Mouse (Mus musculus) ES-E14 (cell line): ENCODE measurements around the gene Gcnt1. TPM values are rescaled to one million over a fixed set of nuclear protein-coding genes. Genes with fewer than 3 reads are reported as not detected.

Experiments
- DNase-seq: peaks from one replicate; pipeline ENCODE4 v3.0.0-alpha.2; 2013; ENCODE audit warnings: low read depth, low spot score
- H3K27ac ChIP-seq: 2 replicates; pipeline ENCODE4 v1.5.1; 2012; ENCODE audit warnings: low read depth, mild to moderate bottlenecking, low read length, moderate library complexity, mixed read lengths; ENCODE audit not compliant: poor library complexity, insufficient read depth, severe bottlenecking
- H3K36me3 ChIP-seq: 2 replicates; pipeline ENCODE4 v1.6.1; 2012; ENCODE audit warnings: mild to moderate bottlenecking, low read length, moderate library complexity, mixed read lengths; ENCODE audit not compliant: control insufficient read depth, poor library complexity, insufficient read depth, severe bottlenecking
- H3K4me1 ChIP-seq, 2 experiments: fragments of 150-350 bp in 1 of 2; sonication (generic) in 1 of 2; 2 replicates each; pipeline ENCODE4 v1.6.1; 2012; ENCODE audit warnings: low read length in 2 of 2, mild to moderate bottlenecking in 1 of 2, mixed read lengths in 1 of 2; ENCODE audit not compliant: control insufficient read depth in 2 of 2, insufficient read depth in 2 of 2, poor library complexity in 1 of 2
- H3K4me3 ChIP-seq, 2 experiments: fragments of 150-350 bp in 1 of 2; sonication (generic) in 1 of 2; 2 replicates each; pipeline ENCODE4 v1.5.1; 2012; ENCODE audit warnings: low read length in 2 of 2, low read depth in 1 of 2, mild to moderate bottlenecking in 1 of 2, mixed read lengths in 1 of 2; ENCODE audit not compliant: insufficient read depth in 1 of 2, poor library complexity in 1 of 2, severe bottlenecking in 1 of 2
- H3K9ac ChIP-seq: 2 replicates; pipeline ENCODE4 v1.6.1; 2012; ENCODE audit warnings: low read depth, mild to moderate bottlenecking, low read length, mixed read lengths; ENCODE audit not compliant: poor library complexity, insufficient read depth, severe bottlenecking
- H3K9me3 ChIP-seq: fragments of 150-350 bp; sonication (generic); 2 replicates; pipeline ENCODE4 v1.6.1; 2012; ENCODE audit warnings: low read depth, mild to moderate bottlenecking, low read length; ENCODE audit not compliant: control insufficient read depth, insufficient read depth
- CHD2 ChIP-seq: IDR thresholded peaks from 2 replicates; pipeline ENCODE4 v1.6.1; 2014; ENCODE audit warnings: mild to moderate bottlenecking, low read depth, low read length, inconsistent platforms
- HCFC1 ChIP-seq: IDR thresholded peaks from 2 replicates; pipeline ENCODE4 v1.6.1; 2012; ENCODE audit warnings: low read length, inconsistent platforms, borderline replicate concordance; ENCODE audit not compliant: insufficient read depth
- MAFK ChIP-seq: IDR thresholded peaks from 2 replicates; pipeline ENCODE4 v1.6.1; 2014; ENCODE audit warnings: mild to moderate bottlenecking, low read depth, low read length, inconsistent platforms; ENCODE audit not compliant: insufficient read depth
- ZC3H11A ChIP-seq: IDR thresholded peaks from 2 replicates; pipeline ENCODE4 v1.6.1; 2012; ENCODE audit warnings: low read depth, mild to moderate bottlenecking, inconsistent platforms, low read length, borderline replicate concordance
- ZNF384 ChIP-seq: IDR thresholded peaks from 2 replicates; pipeline ENCODE4 v1.6.1; 2012; ENCODE audit warnings: low read depth, low read length, inconsistent platforms
- in situ Hi-C, 2 experiments: fragments of 600-800 bp; cut with MboI; formaldehyde crosslinking; loops; one replicate each; pipeline ENCODE4 v1.15.1; 2025; ENCODE audit warnings: low sequenced_read_pairs in 2 of 2, inconsistent platforms in 1 of 2; ENCODE audit not compliant: unreplicated experiment in 2 of 2
- total RNA-seq: library from RNA; depleted of rRNA; stranded (reverse); fragments of 300-350 nt; gene quantifications from 2 replicates; pipeline ENCODE4 v1.2.3, GENCODE M21; 2012; rRNA removed

The Gcnt1 gene
- total RNA-seq, 1 experiment = 24.1 TPM

- TF ChIP-seq ZC3H11A = no peak
- in situ Hi-C loops = no loop called here
- H3K27ac ChIP-seq = no peak overlapping the region
- no peaks in the 10 kb centered on the region for H3K36me3 ChIP-seq
- DNase-seq = no peak
- H3K4me3 ChIP-seq = no peak overlapping the region
- H3K4me1 ChIP-seq = no peaks in the 10 kb centered on the region
- H3K9ac ChIP-seq = no peak overlapping the region
- H3K9me3 ChIP-seq = no peaks in the 10 kb centered on the region
Observed at GRCm38 (mm10) chr19:17286004-17286403, 86.6 kb downstream of the Gcnt1 start.

- no peak for DNase-seq
- Histone ChIP-seq H3K36me3 (no peaks in the 10 kb centered on the region), H3K27ac (no peak overlapping the region), H3K9ac (no peak overlapping the region), H3K4me1 (no peaks in the 10 kb centered on the region), H3K9me3 (no peaks in the 10 kb centered on the region), H3K4me3 (no peak overlapping the region)
- in situ Hi-C loops = no loop called here
- TF ChIP-seq ZC3H11A (no peak), ZNF384 (no peak), HCFC1 (no peak), CHD2 (no peak), MAFK (no peak)
Observed at GRCm38 (mm10) chr19:17283317-17283716, 89.3 kb downstream of the Gcnt1 start.

- no peak overlapping the region for H3K27ac ChIP-seq
- no peak overlapping the region for H3K9ac ChIP-seq
- H3K4me1 ChIP-seq = no peaks in the 10 kb centered on the region
- DNase-seq = no peak
- in situ Hi-C loops = no loop called here
- no peaks in the 10 kb centered on the region for H3K9me3 ChIP-seq
- H3K36me3 ChIP-seq = no peaks in the 10 kb centered on the region
- TF ChIP-seq CHD2 = no peak
- TF ChIP-seq HCFC1 = no peak
- TF ChIP-seq ZC3H11A = no peak
- no peak for TF ChIP-seq ZNF384
- no peak for TF ChIP-seq MAFK
- no peak overlapping the region for H3K4me3 ChIP-seq
Observed at GRCm38 (mm10) chr19:17278381-17279051, 94.1 kb downstream of the Gcnt1 start.

Other genes starting within 250 kb of the Gcnt1 start
- gene Rfk, start 21.2 kb upstream of the Gcnt1 start, total RNA-seq = 8.2 and 18.0 TPM in 2 replicates